26 mouse cellular contexts compared by ENCODE assay signal in the genomic region with DNA sequence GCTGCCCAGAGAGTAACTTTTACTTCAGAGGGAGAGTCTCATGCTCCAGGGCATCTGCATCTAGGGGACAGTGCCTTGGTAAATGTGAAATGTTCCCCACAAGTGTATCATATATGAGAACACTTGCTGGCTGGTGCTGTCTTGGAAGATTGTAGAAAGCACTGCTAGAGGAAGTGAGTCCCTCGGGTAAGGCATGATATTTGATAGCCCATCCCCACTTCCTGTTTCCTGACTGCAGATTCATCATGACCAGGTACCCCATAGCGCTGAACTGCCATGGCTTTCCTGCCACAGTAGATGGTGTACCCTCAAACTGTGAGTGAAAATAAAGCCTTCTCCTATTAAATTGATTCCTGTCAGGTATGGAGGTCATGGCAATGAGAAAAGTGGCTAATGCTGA. TPM values are rescaled to one million over a fixed set of nuclear protein-coding genes. Genes with fewer than 3 reads are reported as not detected.
DNase-seq lines count a peak whose midpoint lies in the region; ATAC-seq lines count a peak whose summit lies in the region.
"Had no signal": no experiment of that assay in that cellular context is flagged by ENCODE, and none has a peak within 500 bp of the region (broad histone marks: within the 10 kb centered on the region; RNA-seq: fewer than 3 reads in every experiment).

No protein-coding gene starts in this region.

- WGBS in heart, embryonic 10.5 days = 50% methylated on average over 2 of the region's 2 CpGs
- WGBS in hindbrain, embryonic 10.5 days = 55% methylated on average over 2 of the region's 2 CpGs

- no peaks in the 10 kb centered on the region for H3K27me3 ChIP-seq in megakaryocyte, embryonic 14.5 days (replicated peaks)
- peaks cover under 1% of the 10 kb centered on the region; the same call in 1 of the 2 replicates for H3K27me3 ChIP-seq in heart, embryonic 10.5 days (ENCODE audit: insufficient read depth, poor library complexity, severe bottlenecking)
- H3K27me3 ChIP-seq in hindbrain, embryonic 10.5 days (ENCODE audit: insufficient read depth, poor library complexity, severe bottlenecking) = no peaks in the 10 kb centered on the region
- H3K27me3 ChIP-seq: CH12.LX; heart, embryonic 15.5 days; kidney, embryonic 15.5 days; limb, embryonic 15.5 days; midbrain, embryonic 12.5 days had no signal

- H3K4me3 ChIP-seq in megakaryocyte, embryonic 14.5 days (replicated peaks) = peak overlapping the region; percentile 62
- H3K4me3 ChIP-seq in heart, embryonic 10.5 days = no peak overlapping the region
- no peak overlapping the region for H3K4me3 ChIP-seq in hindbrain, embryonic 10.5 days
- H3K4me3 ChIP-seq: embryonic facial prominence, embryonic 10.5 days; forebrain, embryonic 10.5 days; heart, embryonic 15.5 days; kidney, embryonic 15.5 days; limb, embryonic 15.5 days; midbrain, embryonic 12.5 days had no signal

- peaks cover 91% of the 10 kb centered on the region for H3K4me1 ChIP-seq in megakaryocyte, embryonic 14.5 days
- peaks cover 20% of the 10 kb centered on the region for H3K4me1 ChIP-seq in heart, embryonic 10.5 days
- H3K4me1 ChIP-seq in hindbrain, embryonic 10.5 days (replicated peaks) = peaks cover 8% of the 10 kb centered on the region
- H3K4me1 ChIP-seq: limb, embryonic 15.5 days; midbrain, embryonic 12.5 days had no signal

- no peaks in the 10 kb centered on the region for H3K9me3 ChIP-seq in megakaryocyte, embryonic 14.5 days
- H3K9me3 ChIP-seq in heart, embryonic 10.5 days = no peaks in the 10 kb centered on the region
- H3K9me3 ChIP-seq in hindbrain, embryonic 10.5 days = no peaks in the 10 kb centered on the region
- H3K9me3 ChIP-seq: embryonic facial prominence, embryonic 10.5 days; forebrain, embryonic 10.5 days; heart, embryonic 15.5 days; kidney, embryonic 15.5 days; limb, embryonic 15.5 days; midbrain, embryonic 12.5 days had no signal

- ATAC-seq in activated CD4-positive, CD25-positive, alpha-beta regulatory T cell, adult 4 months = peak; percentile 53
- ATAC-seq: hindbrain, embryonic 16.5 days; intestine, postnatal 0 days; liver, postnatal 0 days; lung, postnatal 0 days had no signal

- DNase-seq in A20 (ENCODE audit: low read depth, low spot score) (peak; percentile 60), liver (no peak)
- peak; percentile 52 for DNase-seq in CD4-positive, CD25-positive, alpha-beta regulatory T cell, adult 2 months (ENCODE audit: low read depth, low spot score)
- DNase-seq in heart, embryonic 10.5 days (ENCODE audit: low spot score) = no peak
- no peak for DNase-seq in hindbrain, embryonic 10.5 days (ENCODE audit: low spot score)
- DNase-seq in kidney, postnatal 36 days = no peak
- DNase-seq: cerebellum, adult 11 months; cerebellum, adult 9-11 months; gastrocnemius, postnatal 36 days; heart, postnatal 4 days; layer of hippocampus, adult 9-11 months; left cerebral cortex, postnatal 4 days; liver, postnatal 0 days had no signal

- H3K36me3 ChIP-seq in megakaryocyte, embryonic 14.5 days (replicated peaks; ENCODE audit: low read length) = peaks cover 99% of the 10 kb centered on the region
- H3K36me3 ChIP-seq in heart, embryonic 10.5 days = no peaks in the 10 kb centered on the region
- peaks cover 4% of the 10 kb centered on the region; the same call in 1 of the 2 replicates for H3K36me3 ChIP-seq in hindbrain, embryonic 10.5 days
- H3K36me3 ChIP-seq: heart, embryonic 15.5 days; kidney, embryonic 15.5 days; limb, embryonic 15.5 days had no signal

- H3K27ac ChIP-seq in heart, embryonic 10.5 days = no peak overlapping the region
- no peak overlapping the region for H3K27ac ChIP-seq in hindbrain, embryonic 10.5 days
- H3K27ac ChIP-seq: embryonic facial prominence, embryonic 10.5 days; forebrain, embryonic 10.5 days; heart, embryonic 15.5 days; kidney, embryonic 15.5 days; limb, embryonic 15.5 days; macrophage; midbrain, embryonic 12.5 days had no signal

RNA-seq across cellular contexts. Expression of gene Susd3, which starts 19.1 kb away (rescaled TPM):
- 10 to 100 TPM; 61.0 to 67.4 TPM for polyA plus RNA-seq in activated CD4-positive, CD25-positive, alpha-beta regulatory T cell, adult 4 months (2017; shearing (Covaris generic))
- 289 and 697 TPM in 2 replicates for polyA plus RNA-seq in megakaryocyte, embryonic 14.5 days (2012; ENCODE audit: insufficient read depth, low replicate concordance)
- 0.41 and 1.1 TPM in 2 replicates for polyA plus RNA-seq in heart, embryonic 10.5 days (2016; fragmentation: Nextera tagmentation; extraction: Ambion mirVana)
- polyA plus RNA-seq in hindbrain, embryonic 10.5 days (2016; fragmentation: Nextera tagmentation; extraction: Ambion mirVana) = 1.4 and 1.6 TPM in 2 replicates

RNA-seq across cellular contexts. Expression of gene Card19, which starts 51.8 kb away (rescaled TPM):
- polyA plus RNA-seq in activated CD4-positive, CD25-positive, alpha-beta regulatory T cell, adult 4 months (2017; shearing (Covaris generic)) = 10 to 100 TPM; 56.9 to 66.6 TPM
- polyA plus RNA-seq in megakaryocyte, embryonic 14.5 days (2012; ENCODE audit: insufficient read depth, low replicate concordance) = 534 and 845 TPM in 2 replicates
- 52.7 and 64.6 TPM in 2 replicates for polyA plus RNA-seq in heart, embryonic 10.5 days (2016; fragmentation: Nextera tagmentation; extraction: Ambion mirVana)
- polyA plus RNA-seq in hindbrain, embryonic 10.5 days (2016; fragmentation: Nextera tagmentation; extraction: Ambion mirVana) = 25.8 and 27.4 TPM in 2 replicates

RNA-seq across cellular contexts. Expression of gene Fgd3, which starts 52.5 kb away (rescaled TPM):
- polyA plus RNA-seq in activated CD4-positive, CD25-positive, alpha-beta regulatory T cell, adult 4 months (2017; shearing (Covaris generic)) = 10 to 100 TPM; 11.5 to 13.7 TPM
- 9.1 and 10.4 TPM in 2 replicates for polyA plus RNA-seq in megakaryocyte, embryonic 14.5 days (2012; ENCODE audit: insufficient read depth, low replicate concordance)
- 0.26 and 0.45 TPM in 2 replicates for polyA plus RNA-seq in heart, embryonic 10.5 days (2016; fragmentation: Nextera tagmentation; extraction: Ambion mirVana)
- polyA plus RNA-seq in hindbrain, embryonic 10.5 days (2016; fragmentation: Nextera tagmentation; extraction: Ambion mirVana) = 0.98 TPM in 2 replicates

Comparison
In these comparisons a context has a peak if more than half of its experiments do, and no peak if none do; other contexts are left out.
1. DNase-seq: peak in A20 (single experiment) and CD4-positive, CD25-positive, alpha-beta regulatory T cell, adult 2 months (single experiment); none in heart, embryonic 10.5 days (single experiment), hindbrain, embryonic 10.5 days (single experiment), liver (single experiment) and kidney, postnatal 36 days (0 of 2).
2. RNA of gene Susd3, which starts 19.1 kb away (polyA plus RNA-seq): 289 to 697 TPM in megakaryocyte, embryonic 14.5 days and 61.0 to 67.4 TPM in activated CD4-positive, CD25-positive, alpha-beta regulatory T cell, adult 4 months; 1.4 to 1.6 TPM in hindbrain, embryonic 10.5 days and 0.41 to 1.1 TPM in heart, embryonic 10.5 days; every median in the first group is over 10 times any median in the second.